Mouse (Mus musculus): ENCODE measurements around the gene Col6a4.

DNA sequence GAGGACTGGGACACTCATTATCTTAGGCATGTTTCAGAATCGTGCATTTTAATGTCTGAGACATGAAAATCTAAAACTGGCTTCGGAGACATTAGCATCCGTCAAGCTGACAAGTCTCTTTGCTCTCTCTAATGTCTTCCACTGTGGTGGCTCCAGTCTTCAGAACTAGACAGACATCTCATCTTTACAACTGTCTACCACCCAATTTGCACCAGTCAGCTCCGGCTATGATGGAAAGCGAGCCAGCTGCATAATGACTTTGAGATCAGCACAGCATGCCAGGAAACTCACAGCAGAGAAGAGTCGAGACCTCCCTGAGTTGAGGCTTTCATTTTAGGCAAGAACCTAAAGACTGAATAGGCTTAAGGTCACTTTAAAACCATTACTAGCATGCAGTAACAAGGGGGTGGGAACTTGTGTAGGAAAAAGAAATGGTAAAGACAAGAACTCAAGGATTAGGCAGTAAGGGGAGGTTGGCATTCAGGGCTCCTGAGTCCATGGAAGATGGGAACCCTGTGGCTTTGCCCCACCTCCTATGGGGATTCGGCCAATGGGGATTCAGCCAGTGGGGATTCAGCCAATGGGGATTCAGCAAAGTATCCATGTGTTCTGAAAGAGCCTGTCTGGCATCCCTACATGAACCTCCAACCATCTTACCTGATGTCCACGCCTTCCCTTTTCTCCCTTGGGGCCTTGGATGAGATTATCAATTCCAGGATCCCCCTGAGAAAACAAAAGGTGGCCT lies 56.5 kb downstream of the Col6a4 start:
- no peak for TF ChIP-seq GATA1 (IDR thresholded peaks at IDR 0.05; ENCODE audit: borderline replicate concordance, low read length)
- no peak for TF ChIP-seq FLI1 (IDR thresholded peaks at IDR 0.05; ENCODE audit: low read length)

All from megakaryocyte, embryonic 14.5 days (primary cell).